Mouse (Mus musculus) right cerebral cortex, postnatal 4 days (tissue): ENCODE measurements around the gene B3glct.

Experiments
- DNase-seq: peaks from one replicate; pipeline ENCODE4 v3.0.0-alpha.2; 2022

Gene B3glct

GRCm38 (mm10) chr5:149677196-149677595 lies 834 bp upstream of the B3glct start:
- no peak for DNase-seq

GRCm38 (mm10) chr5:149678990-149679348 lies 939 bp downstream of the B3glct start:
- no peak for DNase-seq

GRCm38 (mm10) chr5:149679362-149679761 lies 1.3 kb downstream of the B3glct start:
- no peak for DNase-seq

- no peak for DNase-seq
Observed at GRCm38 (mm10) chr5:149679886-149680285, 1.9 kb downstream of the B3glct start.

- DNase-seq = no peak
Observed at GRCm38 (mm10) chr5:149680946-149681345, 2.9 kb downstream of the B3glct start.

GRCm38 (mm10) chr5:149689860-149690259 lies 11.8 kb downstream of the B3glct start:
- no peak for DNase-seq

GRCm38 (mm10) chr5:149692548-149692947 lies 14.5 kb downstream of the B3glct start:
- DNase-seq = peak; percentile 70

- no peak for DNase-seq
Observed at GRCm38 (mm10) chr5:149693200-149693599, 15.2 kb downstream of the B3glct start.

- DNase-seq = no peak
Observed at GRCm38 (mm10) chr5:149693968-149694367, 15.9 kb downstream of the B3glct start.

- DNase-seq = no peak
Observed at GRCm38 (mm10) chr5:149695077-149695750, 17.2 kb downstream of the B3glct start.

- no peak for DNase-seq
Observed at GRCm38 (mm10) chr5:149702770-149703169, 24.7 kb downstream of the B3glct start.

GRCm38 (mm10) chr5:149711545-149711944 lies 33.5 kb downstream of the B3glct start:
- no peak for DNase-seq

GRCm38 (mm10) chr5:149713170-149713774 lies 35.2 kb downstream of the B3glct start:
- DNase-seq = peak; percentile 77

GRCm38 (mm10) chr5:149713834-149714233 lies 35.8 kb downstream of the B3glct start:
- DNase-seq = no peak

- DNase-seq = peak; percentile 34
Observed at GRCm38 (mm10) chr5:149715571-149716328, 37.7 kb downstream of the B3glct start.

- DNase-seq = no peak
Observed at GRCm38 (mm10) chr5:149716329-149716690, 38.3 kb downstream of the B3glct start.

- no peak for DNase-seq
Observed at GRCm38 (mm10) chr5:149731776-149732175, 53.7 kb downstream of the B3glct start.

GRCm38 (mm10) chr5:149737210-149737609 lies 59.2 kb downstream of the B3glct start:
- no peak for DNase-seq

- no peak for DNase-seq
Observed at GRCm38 (mm10) chr5:149740145-149740544, 62.1 kb downstream of the B3glct start.

GRCm38 (mm10) chr5:149740703-149741102 lies 62.7 kb downstream of the B3glct start:
- DNase-seq = no peak

GRCm38 (mm10) chr5:149742286-149742685 lies 64.3 kb downstream of the B3glct start:
- DNase-seq = no peak

GRCm38 (mm10) chr5:149745079-149745478 lies 67.0 kb downstream of the B3glct start:
- peak; percentile 21 for DNase-seq

GRCm38 (mm10) chr5:149748640-149749580 lies 70.9 kb downstream of the B3glct start:
- peak; percentile 24 for DNase-seq
